Mouse (Mus musculus): Measurements from ENCODE around the gene Fcmr.

Gene Fcmr

GRCm38 (mm10) chr1:130857456-130857855 lies 8.0 kb upstream of the Fcmr start:
- DNase-seq (ENCODE audit: low read depth, low spot score), result no peak

GRCm38 (mm10) chr1:130864238-130864637 lies 1.2 kb upstream of the Fcmr start:
- peak; percentile 66 for DNase-seq (ENCODE audit: low read depth, low spot score)

GRCm38 (mm10) chr1:130864741-130865140 lies 728 bp upstream of the Fcmr start:
- DNase-seq (ENCODE audit: low read depth, low spot score), result no peak

- DNase-seq (ENCODE audit: low read depth, low spot score), result no peak
Measured at GRCm38 (mm10) chr1:130872912-130873311, 7.4 kb downstream of the Fcmr start.

GRCm38 (mm10) chr1:130875139-130875538 lies 9.7 kb downstream of the Fcmr start:
- peak; percentile 65 for DNase-seq (ENCODE audit: low read depth, low spot score)

- DNase-seq (ENCODE audit: low read depth, low spot score), result no peak
Measured at GRCm38 (mm10) chr1:130875910-130876309, 10.4 kb downstream of the Fcmr start.

GRCm38 (mm10) chr1:130876931-130877509 lies 11.6 kb downstream of the Fcmr start:
- DNase-seq (ENCODE audit: low read depth, low spot score), result peak; percentile 81

GRCm38 (mm10) chr1:130877889-130878614 lies 12.6 kb downstream of the Fcmr start:
- peak; percentile 71 for DNase-seq (ENCODE audit: low read depth, low spot score)

- DNase-seq (ENCODE audit: low read depth, low spot score), result no peak
Measured at GRCm38 (mm10) chr1:130879927-130880326, 14.5 kb downstream of the Fcmr start.

- no peak for DNase-seq (ENCODE audit: low read depth, low spot score)
Measured at GRCm38 (mm10) chr1:130883146-130883545, 17.7 kb downstream of the Fcmr start.

- no peak for DNase-seq (ENCODE audit: low read depth, low spot score)
Measured at GRCm38 (mm10) chr1:130887354-130887753, 21.9 kb downstream of the Fcmr start, which contains the start of gene Il24. TSS of gene Il24 (minus strand) at chr1:130887454.

GRCm38 (mm10) chr1:130892446-130892845 lies 27.0 kb downstream of the Fcmr start:
- no peak for DNase-seq (ENCODE audit: low read depth, low spot score)

- DNase-seq (ENCODE audit: low read depth, low spot score), result no peak
Measured at GRCm38 (mm10) chr1:130893329-130894040, 28.0 kb downstream of the Fcmr start.

- DNase-seq (ENCODE audit: low read depth, low spot score), result no peak
Measured at GRCm38 (mm10) chr1:130894468-130894867, 29.0 kb downstream of the Fcmr start.

- DNase-seq (ENCODE audit: low read depth, low spot score), result no peak
Measured at GRCm38 (mm10) chr1:130902505-130902904, 37.0 kb downstream of the Fcmr start.

GRCm38 (mm10) chr1:130911401-130912010 lies 46.0 kb downstream of the Fcmr start, which contains the start of gene Il20:
TSS of gene Il20 (minus strand) at chr1:130911451.
- DNase-seq (ENCODE audit: low read depth, low spot score), result no peak

- no peak for DNase-seq (ENCODE audit: low read depth, low spot score)
Measured at GRCm38 (mm10) chr1:130918323-130918980, 53.0 kb downstream of the Fcmr start.

- DNase-seq (ENCODE audit: low read depth, low spot score), result peak; percentile 50
Measured at GRCm38 (mm10) chr1:130926484-130926883, 61.0 kb downstream of the Fcmr start.

Measured in CD4-positive, CD25-positive, alpha-beta regulatory T cell, adult 2 months (primary cell).